Mouse (Mus musculus) G1E (cell line): ENCODE data around the gene Pus3. TPM values are rescaled to one million over a fixed set of nuclear protein-coding genes. Genes with fewer than 3 reads are reported as not detected.

Source experiments
- ATAC-seq: 2 replicates; pipeline ENCODE4 v1.8.0; 2016; ENCODE audit warnings: mild to moderate bottlenecking; ENCODE audit not compliant: insufficient number of reproducible peaks, poor library complexity, low FRiP score, severe bottlenecking; ENCODE audit errors: extremely low read depth
- DNase-seq: peaks from one replicate; pipeline ENCODE4 v3.0.0; 2012; ENCODE audit warnings: low spot score
- H3K27me3 ChIP-seq: 2 replicates; pipeline ENCODE4 v1.6.1; 2012; ENCODE audit warnings: mild to moderate bottlenecking, low read length, inconsistent platforms; ENCODE audit not compliant: insufficient read depth
- H3K36me3 ChIP-seq: replicated peaks from 2 replicates; pipeline ENCODE3; 2012; ENCODE audit warnings: mild to moderate bottlenecking, inconsistent platforms
- H3K4me1 ChIP-seq: 2 replicates; pipeline ENCODE4 v1.6.1; 2012; ENCODE audit warnings: low read depth, low read length, inconsistent platforms, mixed read lengths; ENCODE audit not compliant: insufficient read depth
- H3K4me3 ChIP-seq: 2 replicates; pipeline ENCODE4 v1.5.1; 2012; ENCODE audit warnings: low read depth, mild to moderate bottlenecking, inconsistent platforms, low read length, moderate library complexity, mixed read lengths
- H3K9me3 ChIP-seq: replicated peaks from 2 replicates; pipeline ENCODE4 v1.6.1; 2012; ENCODE audit warnings: inconsistent platforms
- CTCF ChIP-seq: IDR thresholded peaks from 2 replicates; pipeline ENCODE4 v1.5.1; 2012; ENCODE audit warnings: low read depth, low read length, inconsistent platforms, mixed read lengths
- GATA1 ChIP-seq: IDR thresholded peaks from 2 replicates; pipeline ENCODE4 v1.6.1; 2012; ENCODE audit warnings: borderline replicate concordance, low read length, inconsistent platforms, mixed read lengths
- GATA2 ChIP-seq: IDR thresholded peaks from 2 replicates; pipeline ENCODE4 v1.6.1; 2012; ENCODE audit warnings: low read depth, low read length, inconsistent platforms, borderline replicate concordance
- POLR2AphosphoS5 ChIP-seq: IDR thresholded peaks from 2 replicates; pipeline ENCODE4 v1.6.1; 2012; ENCODE audit warnings: low read depth, low read length, inconsistent platforms; ENCODE audit not compliant: insufficient replicate concordance
- TAL1 ChIP-seq: conservative IDR thresholded peaks from 2 replicates; pipeline ENCODE4 v1.6.1; 2012; ENCODE audit warnings: low read depth, low read length, inconsistent platforms, mixed read lengths
- polyA plus RNA-seq: library from polyadenylated mRNA; stranded (reverse); fragments of >175 nt; gene quantifications from 2 replicates; pipeline ENCODE4 v1.2.3, GENCODE M21; 2012
- total RNA-seq, 2 experiments: library from RNA; stranded (forward) in 1 of 2; stranded (reverse) in 1 of 2; fragments of 200-1000 nt in 1 of 2; fragments of >200 nt in 1 of 2; fragmentation: Nextera tagmentation in 1 of 2; gene quantifications; 2 replicates each; pipeline ENCODE4 v1.2.3; 2014 to 2017

The Pus3 gene
- total RNA-seq (2014; fragmentation: Nextera tagmentation) (57.3 and 59.2 TPM in 2 replicates), total RNA-seq (2017) (45.4 and 52.1 TPM in 2 replicates), polyA plus RNA-seq (0.95 and 1.6 TPM in 2 replicates)

DNA sequence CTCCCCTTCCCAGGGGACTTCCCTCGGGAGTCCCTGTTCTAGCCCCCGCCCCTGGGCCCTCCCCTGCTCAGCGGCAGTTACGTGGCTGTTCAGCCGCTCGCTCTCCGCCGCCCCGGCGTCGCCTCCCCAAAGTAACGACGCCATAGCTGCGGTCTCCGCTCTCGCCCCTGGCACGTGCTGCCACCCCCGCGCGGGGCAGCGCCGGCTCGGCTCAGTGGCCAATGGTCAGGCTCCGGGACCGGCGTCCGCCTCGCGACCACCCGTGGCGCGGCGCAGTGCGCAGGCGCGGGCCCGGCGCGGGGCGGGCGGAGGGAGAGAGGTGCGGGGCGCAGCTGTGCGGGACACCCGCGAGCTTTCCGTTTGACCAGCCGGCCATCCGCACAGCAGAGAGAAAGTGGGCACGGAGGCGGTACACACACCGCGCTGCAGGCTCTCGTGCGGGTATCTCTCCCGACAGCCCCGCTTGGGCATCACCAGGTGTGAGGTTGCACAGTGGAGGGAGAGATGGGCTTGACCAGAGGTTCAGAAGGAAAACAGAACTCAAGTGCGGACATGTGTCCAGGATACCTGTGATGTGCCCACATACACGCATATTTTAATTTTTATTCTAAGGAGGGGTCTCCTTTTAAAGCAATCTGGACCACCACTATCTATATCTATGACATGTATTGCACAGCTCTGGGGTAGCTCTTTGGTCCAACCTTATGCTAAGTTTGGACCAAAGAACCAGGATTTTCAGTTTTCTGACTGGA is at the start of gene Pus3, which contains the start of gene Ddx25:
TSS of gene Pus3 (plus strand) at position 339 of the 752 bp plus-strand sequence.
TSS of gene Ddx25 (minus strand) at position 272 of the 752 bp plus-strand sequence.
- no peaks in the 10 kb centered on the region for H3K9me3 ChIP-seq
- H3K36me3 ChIP-seq = peaks cover 17% of the 10 kb centered on the region
- no peak for ATAC-seq
- DNase-seq = no peak
- H3K4me3 ChIP-seq = peak within 1 kb of the TSS; percentile 73
- no peak for TF ChIP-seq POLR2AphosphoS5
- no peak for TF ChIP-seq GATA2
- TF ChIP-seq CTCF = no peak
- TF ChIP-seq GATA1 = no peak
- no peak for TF ChIP-seq TAL1
- H3K27me3 ChIP-seq = peaks cover 29% of the 10 kb centered on the region
- H3K4me1 ChIP-seq = peaks cover 25% of the 10 kb centered on the region

DNA sequence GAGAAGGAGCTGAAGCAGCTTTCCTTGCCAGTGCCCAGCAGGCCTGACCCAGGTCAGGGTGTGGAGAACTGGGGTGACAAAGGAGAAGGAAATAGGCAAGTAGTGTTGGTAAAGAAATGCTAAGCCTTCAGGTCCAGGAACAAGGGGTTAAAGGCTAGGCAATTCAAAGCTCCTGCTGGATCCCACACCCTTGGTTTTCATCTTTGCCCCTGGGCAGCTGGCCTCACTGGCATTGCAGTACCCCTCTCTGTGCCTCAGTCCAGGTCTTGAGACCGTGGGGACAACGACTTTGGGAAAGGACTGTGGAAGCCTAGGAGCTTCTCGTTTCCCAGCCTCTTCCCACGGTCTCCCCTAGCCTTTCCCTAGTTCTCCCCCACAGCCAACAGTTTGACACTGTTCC is 44.5 kb upstream of the Pus3 start:
- Histone ChIP-seq H3K36me3 (no peaks in the 10 kb centered on the region), H3K4me1 (no peaks in the 10 kb centered on the region), H3K4me3 (no peak overlapping the region), H3K9me3 (no peaks in the 10 kb centered on the region), H3K27me3 (peaks cover 31% of the 10 kb centered on the region)
- DNase-seq (no peak), ATAC-seq (no peak)
- TF ChIP-seq TAL1 (no peak), GATA1 (no peak), GATA2 (no peak), POLR2AphosphoS5 (no peak), CTCF (no peak)

GRCm38 (mm10) chr9:35516182-35516581 is 42.2 kb upstream of the Pus3 start:
- no peak overlapping the region for H3K4me3 ChIP-seq

DNA sequence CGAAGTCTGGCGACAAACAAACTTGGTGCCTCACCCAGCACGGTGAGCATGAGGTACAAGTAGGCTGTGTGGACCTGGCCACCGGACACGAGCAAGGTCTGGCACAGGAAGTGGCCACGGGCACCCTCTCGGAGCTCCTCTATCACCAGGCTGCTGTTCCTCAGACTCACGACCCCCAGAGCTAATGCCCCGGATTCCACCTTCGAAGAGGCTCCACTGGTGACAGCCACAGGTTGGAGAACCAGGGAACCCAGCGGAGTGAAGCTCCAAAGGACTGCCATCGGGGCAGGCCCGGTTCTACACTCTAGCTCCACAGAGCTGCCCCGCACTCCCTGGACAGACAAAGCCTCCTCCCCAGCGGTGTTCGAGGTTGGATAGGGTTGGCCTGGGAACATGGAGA is 41.7 kb upstream of the Pus3 start:
- Histone ChIP-seq H3K27me3 (peaks cover 19% of the 10 kb centered on the region; the same call in 1 of the 2 replicates), H3K9me3 (no peaks in the 10 kb centered on the region), H3K36me3 (no peaks in the 10 kb centered on the region), H3K4me3 (no peak overlapping the region), H3K4me1 (no peaks in the 10 kb centered on the region)
- ATAC-seq (no peak), DNase-seq (no peak)
- TF ChIP-seq GATA1 = no peak
- TF ChIP-seq POLR2AphosphoS5 = no peak
- no peak for TF ChIP-seq GATA2
- TF ChIP-seq TAL1 = no peak
- no peak for TF ChIP-seq CTCF

More at GRCm38 (mm10) chr9:35516182-35516581, 42.2 kb upstream of the Pus3 start:
- Histone ChIP-seq H3K27me3 (peaks cover 22% of the 10 kb centered on the region; the same call in 1 of the 2 replicates), H3K36me3 (no peaks in the 10 kb centered on the region), H3K4me1 (no peaks in the 10 kb centered on the region), H3K9me3 (no peaks in the 10 kb centered on the region)
- TF ChIP-seq TAL1 (no peak), POLR2AphosphoS5 (no peak), CTCF (no peak), GATA1 (no peak), GATA2 (no peak)
- DNase-seq (no peak), ATAC-seq (no peak)

GRCm38 (mm10) chr9:35518169-35518568 is 40.2 kb upstream of the Pus3 start, which contains the start of gene Gm1113:
Gm1113 (minus strand) TSS chr9:35518269.
- H3K4me3 ChIP-seq = no peak within 1 kb of the TSS
- H3K27me3 ChIP-seq = peaks cover 15% of the 10 kb centered on the region; the same call in 1 of the 2 replicates
- H3K36me3 ChIP-seq = no peaks in the 10 kb centered on the region
- DNase-seq = no peak
- no peaks in the 10 kb centered on the region for H3K4me1 ChIP-seq
- ATAC-seq = no peak
- no peaks in the 10 kb centered on the region for H3K9me3 ChIP-seq
- TF ChIP-seq TAL1 (no peak), GATA1 (no peak), GATA2 (no peak), POLR2AphosphoS5 (no peak), CTCF (no peak)

GRCm38 (mm10) chr9:35520631-35521348 is 37.6 kb upstream of the Pus3 start:
- no peak for TF ChIP-seq CTCF
- no peak for TF ChIP-seq POLR2AphosphoS5
- TF ChIP-seq GATA2 = no peak
- no peak for TF ChIP-seq GATA1
- no peak for TF ChIP-seq TAL1
- Histone ChIP-seq H3K4me3 (no peak overlapping the region), H3K9me3 (no peaks in the 10 kb centered on the region), H3K36me3 (no peaks in the 10 kb centered on the region), H3K27me3 (peaks cover 11% of the 10 kb centered on the region; the same call in 1 of the 2 replicates), H3K4me1 (no peaks in the 10 kb centered on the region)
- no peak for ATAC-seq
- no peak for DNase-seq
